17 mouse cellular contexts compared by ENCODE assay signal in genomic region chr8:90455321-90455720, GRCm38 (mm10).
"Had no signal": no experiment of that assay in that cellular context is flagged by ENCODE, and none has a peak within 500 bp of the region (broad histone marks: within the 10 kb centered on the region; RNA-seq: fewer than 3 reads in every experiment).

No protein-coding gene starts in this region.

- H3K9ac ChIP-seq: liver, postnatal 0 days; lung, embryonic 15.5 days; midbrain, embryonic 12.5 days; neural tube, embryonic 12.5 days; stomach, embryonic 15.5 days had no signal

- H3K4me3 ChIP-seq: lung, embryonic 15.5 days; megakaryocyte, embryonic 14.5 days; midbrain, embryonic 12.5 days; neural tube, embryonic 12.5 days; stomach, embryonic 15.5 days had no signal

- H3K27me3 ChIP-seq: lung, embryonic 15.5 days; megakaryocyte, embryonic 14.5 days; midbrain, embryonic 12.5 days; neural tube, embryonic 12.5 days; stomach, embryonic 15.5 days had no signal

- H3K4me2 ChIP-seq: lung, embryonic 15.5 days; midbrain, embryonic 12.5 days; neural tube, embryonic 12.5 days; stomach, embryonic 15.5 days had no signal

- H3K4me1 ChIP-seq: lung, embryonic 15.5 days; megakaryocyte, embryonic 14.5 days; neural tube, embryonic 12.5 days; stomach, embryonic 15.5 days had no signal

- H3K27ac ChIP-seq: lung, embryonic 15.5 days; macrophage; midbrain, embryonic 12.5 days; neural tube, embryonic 12.5 days; stomach, embryonic 15.5 days; stomach, postnatal 0 days had no signal

- DNase-seq: liver, postnatal 0 days; lung, adult 2 months; lung, postnatal 14 days; lung, postnatal 36 days; midbrain, embryonic 14.5 days; right cerebral cortex, postnatal 14 days; thymus, adult 2 months; thymus, postnatal 25 days; thymus, postnatal 4 days had no signal

- H3K36me3 ChIP-seq: lung, embryonic 15.5 days; midbrain, embryonic 12.5 days; neural tube, embryonic 12.5 days; stomach, embryonic 15.5 days had no signal

- ATAC-seq: liver, postnatal 0 days; lung, postnatal 0 days had no signal

- H3K9me3 ChIP-seq: lung, embryonic 15.5 days; midbrain, embryonic 12.5 days; neural tube, embryonic 12.5 days; stomach, embryonic 15.5 days had no signal
